ENCODE assay signal across 8 mouse cellular contexts in genomic region chr9:97110571-97111390, GRCm38 (mm10). TPM values are rescaled to one million over a fixed set of nuclear protein-coding genes. Genes with fewer than 3 reads are reported as not detected.
A peak's percentile ranks its signal among the peaks of the same experiment; 100 is the strongest.
DNase-seq lines count a peak whose midpoint lies in the region; ATAC-seq and TF ChIP-seq lines count a peak whose summit lies in the region.

TSS of gene Slc25a36 (minus strand) at chr9:97111157.

- H3K4me1 ChIP-seq in embryonic facial prominence, embryonic 13.5 days, result peaks cover 12% of the 10 kb centered on the region
- H3K4me1 ChIP-seq in kidney, adult 2 months (ENCODE audit: control insufficient read depth, insufficient read depth, low read length), result peaks cover 12% of the 10 kb centered on the region
- peaks cover 20% of the 10 kb centered on the region for H3K4me1 ChIP-seq in limb, embryonic 12.5 days (replicated peaks)
- H3K4me1 ChIP-seq in midbrain, embryonic 15.5 days, result peaks cover 16% of the 10 kb centered on the region
- H3K4me1 ChIP-seq in spleen, adult 2 months (ENCODE audit: control insufficient read depth, insufficient read depth, insufficient read length), result peaks cover 5% of the 10 kb centered on the region

- peaks cover 6% of the 10 kb centered on the region; the same call in 1 of the 2 replicates for H3K36me3 ChIP-seq in embryonic facial prominence, embryonic 13.5 days
- H3K36me3 ChIP-seq in kidney, adult 2 months (ENCODE audit: control insufficient read depth, insufficient read depth, low read length), result no peaks in the 10 kb centered on the region
- H3K36me3 ChIP-seq in limb, embryonic 12.5 days, result peaks cover 6% of the 10 kb centered on the region
- H3K36me3 ChIP-seq in midbrain, embryonic 15.5 days (replicated peaks), result no peaks in the 10 kb centered on the region
- H3K36me3 ChIP-seq in spleen, adult 2 months (ENCODE audit: control insufficient read depth, insufficient read depth, low read length), result no peaks in the 10 kb centered on the region

- peak; percentile 99 for ATAC-seq in embryonic facial prominence, embryonic 13.5 days (ENCODE audit: insufficient number of reproducible peaks, insufficient read depth, low FRiP score, low TSS enrichment, low read depth)
- peak; percentile 99 for ATAC-seq in limb, embryonic 12.5 days (ENCODE audit: insufficient number of reproducible peaks, insufficient read depth, low FRiP score, low TSS enrichment, low read depth)
- ATAC-seq in midbrain, embryonic 15.5 days (replicated peaks), result peak; percentile 99

- H3K9ac ChIP-seq in embryonic facial prominence, embryonic 13.5 days, result peak within 1 kb of the TSS; percentile 96
- peak within 1 kb of the TSS; percentile 90 for H3K9ac ChIP-seq in limb, embryonic 12.5 days (replicated peaks)
- peak within 1 kb of the TSS; percentile 86 for H3K9ac ChIP-seq in midbrain, embryonic 15.5 days

- peak within 1 kb of the TSS; percentile 62 for H3K4me2 ChIP-seq in embryonic facial prominence, embryonic 13.5 days
- peak within 1 kb of the TSS; percentile 63 for H3K4me2 ChIP-seq in limb, embryonic 12.5 days
- peak within 1 kb of the TSS; percentile 54 for H3K4me2 ChIP-seq in midbrain, embryonic 15.5 days

- peak; percentile 76 for TF ChIP-seq POLR2A in kidney, adult 2 months (IDR thresholded peaks at IDR 0.05; ENCODE audit: low read depth, low read length)
- peak; percentile 36; the same call in 1 of the 2 replicates for TF ChIP-seq POLR2A in spleen, adult 2 months (IDR thresholded peaks at IDR 0.05; ENCODE audit: low read depth, low read length)

- no peak for TF ChIP-seq CTCF in kidney, adult 2 months (conservative IDR thresholded peaks at IDR 0.05; ENCODE audit: insufficient read depth, insufficient read length, low read depth, low read length)
- TF ChIP-seq CTCF in spleen, adult 2 months (IDR thresholded peaks at IDR 0.05; ENCODE audit: extremely low read depth, insufficient read depth, insufficient read length, insufficient replicate concordance), result no peak

- WGBS in embryonic facial prominence, embryonic 13.5 days, result under 1% methylated on average over 88 of the region's 91 CpGs
- WGBS in kidney, adult 2 months, result under 1% methylated on average over 90 of the region's 91 CpGs
- WGBS in limb, embryonic 12.5 days, result under 1% methylated on average over 91 of the region's 91 CpGs
- under 1% methylated on average over 88 of the region's 91 CpGs for WGBS in midbrain, embryonic 15.5 days
- WGBS in spleen, adult 2 months, result under 1% methylated on average over 91 of the region's 91 CpGs

- no peaks in the 10 kb centered on the region for H3K27me3 ChIP-seq in embryonic facial prominence, embryonic 13.5 days
- no peaks in the 10 kb centered on the region for H3K27me3 ChIP-seq in kidney, adult 2 months (replicated peaks; ENCODE audit: control insufficient read depth, insufficient read depth, low read length)
- no peaks in the 10 kb centered on the region; the same call in 1 of the 2 replicates for H3K27me3 ChIP-seq in limb, embryonic 12.5 days
- peaks cover 4% of the 10 kb centered on the region; the same call in 1 of the 2 replicates for H3K27me3 ChIP-seq in midbrain, embryonic 15.5 days (replicated peaks)
- H3K27me3 ChIP-seq in spleen, adult 2 months (ENCODE audit: control insufficient read depth, insufficient read depth, low read length), result no peaks in the 10 kb centered on the region

- peak within 1 kb of the TSS; percentile 93 for H3K4me3 ChIP-seq in embryonic facial prominence, embryonic 13.5 days
- peak within 1 kb of the TSS; percentile 98 for H3K4me3 ChIP-seq in kidney, adult 2 months (ENCODE audit: insufficient read depth, low read depth, low read length)
- peak within 1 kb of the TSS; percentile 85 for H3K4me3 ChIP-seq in limb, embryonic 12.5 days (replicated peaks)
- H3K4me3 ChIP-seq in midbrain, embryonic 15.5 days, result peak within 1 kb of the TSS; percentile 85
- H3K4me3 ChIP-seq in spleen, adult 2 months (ENCODE audit: extremely low read depth, insufficient read depth, insufficient read length), result peak within 1 kb of the TSS; percentile 88

- DNase-seq in 3134 (ENCODE audit: extremely low read depth, insufficient read length, low spot score), result peak; percentile 90
- peak; percentile 96 to 98 for DNase-seq in adrenal gland, postnatal 36 days
- DNase-seq in heart, adult 18-20 months, result peak; percentile 98 to 99
- DNase-seq in kidney, adult 2 months, result peak; percentile 99
- DNase-seq in spleen, adult 2 months (ENCODE audit: low read depth in 1 of 2, low spot score in 2 of 2), result peak; percentile 94 to 95

- no peaks in the 10 kb centered on the region for H3K9me3 ChIP-seq in embryonic facial prominence, embryonic 13.5 days
- H3K9me3 ChIP-seq in limb, embryonic 12.5 days, result no peaks in the 10 kb centered on the region
- no peaks in the 10 kb centered on the region for H3K9me3 ChIP-seq in midbrain, embryonic 15.5 days

- H3K27ac ChIP-seq in embryonic facial prominence, embryonic 13.5 days, result peak within 1 kb of the TSS; percentile 90
- peak within 1 kb of the TSS; percentile 95 for H3K27ac ChIP-seq in kidney, adult 2 months (ENCODE audit: insufficient read depth, low read depth, low read length)
- peak within 1 kb of the TSS; percentile 94 for H3K27ac ChIP-seq in limb, embryonic 12.5 days
- peak within 1 kb of the TSS; percentile 81 for H3K27ac ChIP-seq in midbrain, embryonic 15.5 days
- peak within 1 kb of the TSS; percentile 83 for H3K27ac ChIP-seq in spleen, adult 2 months (ENCODE audit: insufficient read depth, low read length)

RNA-seq across cellular contexts. Expression of gene Slc25a36, which starts in this region (rescaled TPM):
- total RNA-seq in adrenal gland, postnatal 36 days (2021), result 10 to 100 TPM; 65.0 to 79.6 TPM
- polyA plus RNA-seq in embryonic facial prominence, embryonic 13.5 days (2015; fragmentation: Nextera tagmentation; extraction: Ambion mirVana), result 96.0 and 115 TPM in 2 replicates
- total RNA-seq in heart, adult 18-20 months (2021), result 10 to 100 TPM; 38.5 to 38.6 TPM
- 39.2 and 45.6 TPM in 2 replicates for polyA plus RNA-seq in kidney, adult 2 months (2012; rRNA removed)
- 92.6 and 97.8 TPM in 2 replicates for polyA plus RNA-seq in limb, embryonic 12.5 days (2016; fragmentation: Nextera tagmentation; extraction: Ambion mirVana)
- 68.4 and 76.7 TPM in 2 replicates for polyA plus RNA-seq in midbrain, embryonic 15.5 days (2015; fragmentation: Nextera tagmentation; extraction: Ambion mirVana)
- polyA plus RNA-seq in spleen, adult 2 months (2012; rRNA removed), result 8.0 and 8.5 TPM in 2 replicates

Comparison
In these comparisons a context has a peak if more than half of its experiments do, and no peak if none do; other contexts are left out.
1. Peak in every context shown above with its lines: DNase-seq, ATAC-seq, H3K4me3 ChIP-seq and H3K27ac ChIP-seq.